Mouse (Mus musculus) lung, postnatal 0 days (tissue): ENCODE measurements at regions not wholly inside any gene's neighbourhood (a gene's known extent, or its start where the extent isn't known, plus 50 kb on each side); places are given as distances from the start of the nearest gene placed in this dataset.

Experiments
- CTCF ChIP-seq: IDR thresholded peaks from 2 replicates; pipeline ENCODE4 v1.5.1; 2016; ENCODE audit warnings: antibody characterized with exemption, mild to moderate bottlenecking
- EP300 ChIP-seq: IDR thresholded peaks from 2 replicates; pipeline ENCODE4 v1.6.1; 2016; ENCODE audit warnings: antibody characterized with exemption, mild to moderate bottlenecking, control low read depth

DNA sequence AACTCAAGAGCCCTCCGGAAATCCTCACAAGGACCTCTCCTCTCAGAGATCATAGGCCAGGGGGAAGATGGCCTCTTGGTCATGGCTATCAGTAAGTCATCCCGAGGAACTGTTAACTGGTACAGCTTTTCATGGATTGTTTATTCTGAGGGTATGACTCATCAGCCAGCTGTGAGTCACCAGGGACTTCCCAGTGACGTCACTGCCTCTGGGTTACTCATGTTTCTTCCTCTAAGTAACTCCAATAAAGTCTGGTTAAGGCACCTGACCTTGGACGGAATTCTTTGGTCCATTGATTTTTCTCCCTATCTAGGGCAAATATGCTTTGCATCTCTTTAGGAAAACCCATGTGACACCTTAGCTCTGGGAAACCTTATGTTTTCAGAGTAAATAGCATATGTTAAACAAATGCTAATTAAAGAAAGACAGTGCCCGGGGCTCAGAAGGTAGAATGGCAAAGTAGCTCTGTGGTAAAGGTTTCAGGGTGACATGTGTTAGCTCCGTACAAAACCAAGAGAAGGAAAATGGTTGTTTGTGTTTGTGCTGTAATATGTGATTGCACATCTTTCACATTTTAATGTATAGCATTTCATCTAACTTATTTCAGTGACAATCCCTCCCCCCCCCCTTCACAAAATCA is 289.7 kb upstream of the Xylt1 start:
- TF ChIP-seq CTCF (no peak), EP300 (peak; percentile 65)
